Mouse (Mus musculus): ENCODE results near the gene Gm45716.

DNA sequence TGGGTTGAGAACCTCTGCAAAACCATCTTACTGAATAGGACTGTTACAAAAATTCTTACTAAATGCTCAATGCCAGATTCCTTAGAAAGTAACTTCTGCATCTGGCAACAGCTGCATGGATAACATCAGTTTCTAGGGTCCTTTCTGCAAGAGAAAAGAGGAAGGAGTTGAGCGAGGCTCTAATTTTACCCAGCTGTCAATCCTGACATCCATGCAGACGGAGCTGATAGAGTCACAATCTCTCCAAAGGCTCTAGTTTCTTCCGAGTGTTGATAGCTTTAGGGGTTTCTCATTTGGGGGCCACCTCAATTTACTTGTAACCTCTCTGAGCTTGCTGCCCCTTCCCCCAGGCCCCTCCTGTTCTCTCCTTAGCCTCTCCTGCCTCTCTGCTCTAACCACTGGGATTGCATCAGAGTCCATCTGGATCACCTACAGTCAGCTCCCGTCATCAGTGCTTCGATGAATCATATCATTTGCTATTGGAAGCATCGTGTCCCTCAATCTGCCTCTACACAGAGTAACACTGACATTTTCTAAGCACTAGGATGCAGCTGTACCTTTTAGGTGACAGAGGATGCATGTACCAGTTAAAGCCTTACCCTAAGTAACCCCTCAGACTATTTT lies 32.7 kb downstream of the Gm45716 start:
- no peak for TF ChIP-seq CTCF (IDR thresholded peaks at IDR 0.05; ENCODE audit: low read depth, low read length)
- TF ChIP-seq POLR2A (IDR thresholded peaks at IDR 0.05; ENCODE audit: borderline replicate concordance, low read depth, low read length), result no peak

All from bone marrow macrophage, adult 2 months (primary cell).